Mouse (Mus musculus) layer of hippocampus, adult 8-10 months (tissue): ENCODE results near the gene Ntm. TPM values are rescaled to one million over a fixed set of nuclear protein-coding genes. Genes with fewer than 3 reads are reported as not detected.
A peak's percentile ranks its signal among the peaks of the same experiment; 100 is the strongest.

Experiments
- DNase-seq, 2 experiments: peaks; one replicate each; pipeline ENCODE4 v3.0.0; 2022; ENCODE audit warnings: low spot score in 2 of 2
- total RNA-seq, 4 experiments: library from RNA; stranded (reverse); gene quantifications; 2 replicates each; pipeline ENCODE4 v1.2.4; 2022

Gene Ntm
- total RNA-seq, 4 experiments from 2014 or later, result 148 to 166 (median 161) TPM

- DNase-seq, result no peak
These were observed 201.4 kb downstream of the Ntm start for GRCm38 (mm10) chr9:29761511-29761910.

- DNase-seq, result no peak
These were observed 203.0 kb downstream of the Ntm start for GRCm38 (mm10) chr9:29759940-29760339.

- no peak for DNase-seq
These were observed 203.9 kb downstream of the Ntm start for GRCm38 (mm10) chr9:29759060-29759459.

- no peak for DNase-seq
These were observed 208.6 kb downstream of the Ntm start for GRCm38 (mm10) chr9:29754374-29754773.

GRCm38 (mm10) chr9:29751396-29751795, 211.5 kb downstream of the Ntm start:
- no peak for DNase-seq

GRCm38 (mm10) chr9:29750371-29751014, 212.4 kb downstream of the Ntm start:
- peak; percentile 40 to 53 for DNase-seq

- no peak for DNase-seq
These were observed 214.9 kb downstream of the Ntm start for GRCm38 (mm10) chr9:29748070-29748469.

GRCm38 (mm10) chr9:29738835-29739526, 224.0 kb downstream of the Ntm start:
- no peak for DNase-seq

- no peak for DNase-seq
These were observed 226.9 kb downstream of the Ntm start for GRCm38 (mm10) chr9:29736031-29736430.

- DNase-seq, result no peak
These were observed 230.0 kb downstream of the Ntm start for GRCm38 (mm10) chr9:29732895-29733294.

- no peak for DNase-seq
These were observed 231.3 kb downstream of the Ntm start for GRCm38 (mm10) chr9:29731672-29732071.

GRCm38 (mm10) chr9:29727540-29728432, 235.2 kb downstream of the Ntm start:
- no peak for DNase-seq

- no peak for DNase-seq
These were observed 241.5 kb downstream of the Ntm start for GRCm38 (mm10) chr9:29721461-29721860.

GRCm38 (mm10) chr9:29716795-29717194, 246.1 kb downstream of the Ntm start:
- DNase-seq, result no peak

GRCm38 (mm10) chr9:29698276-29698675, 264.7 kb downstream of the Ntm start:
- DNase-seq, result no peak

- DNase-seq, result no peak
These were observed 268.8 kb downstream of the Ntm start for GRCm38 (mm10) chr9:29694151-29694550.

GRCm38 (mm10) chr9:29691186-29691855, 271.6 kb downstream of the Ntm start:
- no peak for DNase-seq

- no peak for DNase-seq
These were observed 280.7 kb downstream of the Ntm start for GRCm38 (mm10) chr9:29682224-29682623.

GRCm38 (mm10) chr9:29680677-29681076, 282.3 kb downstream of the Ntm start:
- DNase-seq, result no peak

- no peak for DNase-seq
These were observed 289.0 kb downstream of the Ntm start for GRCm38 (mm10) chr9:29673911-29674310.

- no peak for DNase-seq
These were observed 291.1 kb downstream of the Ntm start for GRCm38 (mm10) chr9:29671861-29672260.

- DNase-seq, result no peak
These were observed 299.7 kb downstream of the Ntm start for GRCm38 (mm10) chr9:29663286-29663685.
